Mouse (Mus musculus): ENCODE data around the gene Bmpr1b.
A peak's percentile ranks its signal among the peaks of the same experiment; 100 is the strongest.

Bmpr1b gene

GRCm38 (mm10) chr3:142106227-142106626, 63.0 kb downstream of the Bmpr1b start:
- peak; percentile 4 for DNase-seq

DNA sequence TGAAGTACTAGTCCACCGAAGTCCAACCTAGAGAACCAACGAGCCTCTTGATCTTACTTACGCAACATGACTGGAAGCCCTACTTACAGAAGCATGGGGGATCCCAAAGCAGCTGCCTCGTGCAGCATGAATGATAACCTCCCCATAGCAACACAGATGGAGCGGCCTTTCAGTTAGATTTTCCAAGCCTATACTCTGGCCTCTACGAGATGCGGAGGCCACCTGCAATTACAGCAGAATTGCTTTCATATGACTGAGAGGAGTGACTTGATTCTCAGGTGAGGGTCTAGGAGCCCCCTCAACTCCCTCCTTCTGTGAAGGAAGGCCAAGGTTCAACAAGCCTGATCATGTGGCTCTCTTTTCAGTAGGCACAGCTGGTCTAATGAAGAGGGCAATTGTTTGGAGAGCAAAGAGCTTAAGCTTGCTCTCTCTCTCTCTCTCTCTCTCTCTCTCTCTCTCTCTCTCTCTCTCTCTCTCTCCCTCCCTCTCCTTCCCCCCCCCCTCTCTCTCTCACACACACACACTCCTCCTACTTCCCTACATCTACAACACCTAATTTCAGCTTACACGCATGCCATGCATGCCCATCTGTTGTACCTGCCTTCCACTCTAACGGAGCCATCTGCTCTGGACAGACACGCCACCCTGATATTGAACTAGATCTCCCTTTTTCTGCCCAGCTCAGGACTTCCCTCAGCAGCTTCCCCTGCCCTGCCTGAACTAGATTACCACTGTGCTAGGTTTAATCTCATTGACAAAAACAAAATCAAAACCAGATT, 65.0 kb downstream of the Bmpr1b start:
- no peak for DNase-seq

GRCm38 (mm10) chr3:142103622-142104021, 65.6 kb downstream of the Bmpr1b start:
- no peak for DNase-seq

GRCm38 (mm10) chr3:142099151-142099550, 70.1 kb downstream of the Bmpr1b start:
- no peak for DNase-seq

DNA sequence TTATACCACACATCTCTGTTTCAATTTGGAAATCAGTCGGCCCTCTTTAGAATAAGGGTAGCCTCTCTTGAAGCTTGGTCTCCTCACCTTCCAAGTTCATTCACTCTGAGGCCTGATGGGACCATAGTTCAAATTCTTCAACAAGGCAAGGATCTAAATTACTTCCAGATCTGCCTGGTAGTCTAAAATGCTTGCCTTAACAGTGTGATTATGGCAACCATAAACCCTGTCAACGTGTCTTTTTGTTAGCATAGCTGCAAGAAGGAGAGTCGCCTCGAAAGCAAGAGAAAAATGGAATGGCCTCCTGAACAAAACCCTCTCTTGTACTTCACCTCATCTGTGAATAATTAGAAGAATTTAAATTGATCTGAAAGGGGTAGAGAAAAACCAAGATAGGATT, 75.2 kb downstream of the Bmpr1b start:
- DNase-seq = no peak

- DNase-seq = no peak
Observed at GRCm38 (mm10) chr3:142089684-142090083, 79.5 kb downstream of the Bmpr1b start.

DNA sequence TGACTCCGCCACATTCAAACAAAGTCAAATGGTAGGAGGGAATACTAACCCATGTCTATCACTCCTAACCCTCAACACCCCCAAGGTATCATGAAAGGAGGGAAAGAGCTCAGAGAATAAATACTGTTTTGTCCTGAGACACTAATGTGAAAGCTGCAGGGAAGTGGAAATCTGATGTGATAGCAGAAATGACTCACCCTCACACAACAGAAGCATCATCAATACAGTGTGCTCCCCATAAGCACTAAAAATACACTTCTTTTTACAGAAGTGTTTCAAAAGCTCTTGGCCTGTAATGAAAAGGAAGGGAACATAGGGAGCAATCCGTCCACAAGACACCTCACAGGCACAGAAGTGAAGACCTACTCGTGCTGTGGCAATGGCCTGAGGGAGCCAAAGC, 83.3 kb downstream of the Bmpr1b start:
- no peak for DNase-seq

- DNase-seq = no peak
Observed at GRCm38 (mm10) chr3:142084091-142084490, 85.1 kb downstream of the Bmpr1b start.

DNA sequence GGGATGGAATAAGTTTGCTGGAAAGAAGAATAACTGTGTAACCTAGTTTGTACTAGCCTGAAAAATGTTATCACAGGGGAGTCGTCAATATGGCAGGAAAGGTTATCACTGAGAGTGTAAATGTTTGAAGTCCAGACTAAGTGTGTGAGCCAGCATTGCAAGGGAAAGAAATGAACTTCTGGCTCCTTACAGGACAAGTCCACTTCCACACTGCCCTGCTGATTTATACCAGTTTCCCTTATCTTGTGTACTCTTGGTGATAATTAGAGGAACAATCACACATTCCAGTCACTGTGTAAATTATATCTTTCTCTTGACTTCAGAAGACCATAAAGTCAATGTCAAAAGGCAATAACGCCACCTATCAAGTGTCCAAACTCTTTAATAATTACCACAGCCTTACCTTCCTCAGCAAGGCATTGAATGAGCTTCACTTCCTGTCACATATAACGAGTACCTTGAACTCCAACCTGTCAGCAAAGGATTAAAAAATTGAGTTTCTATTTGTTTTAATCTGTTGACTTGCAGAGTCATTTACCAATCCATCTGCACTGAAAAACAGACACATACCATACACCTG, 91.4 kb downstream of the Bmpr1b start:
- no peak for DNase-seq

GRCm38 (mm10) chr3:142071601-142072000, 97.6 kb downstream of the Bmpr1b start:
- no peak for DNase-seq

- no peak for DNase-seq
Observed at GRCm38 (mm10) chr3:142066792-142067346, 102.4 kb downstream of the Bmpr1b start.

GRCm38 (mm10) chr3:142065111-142065510, 104.1 kb downstream of the Bmpr1b start:
- DNase-seq = no peak

GRCm38 (mm10) chr3:142063536-142064226, 105.5 kb downstream of the Bmpr1b start:
- DNase-seq = peak; percentile 17

DNA sequence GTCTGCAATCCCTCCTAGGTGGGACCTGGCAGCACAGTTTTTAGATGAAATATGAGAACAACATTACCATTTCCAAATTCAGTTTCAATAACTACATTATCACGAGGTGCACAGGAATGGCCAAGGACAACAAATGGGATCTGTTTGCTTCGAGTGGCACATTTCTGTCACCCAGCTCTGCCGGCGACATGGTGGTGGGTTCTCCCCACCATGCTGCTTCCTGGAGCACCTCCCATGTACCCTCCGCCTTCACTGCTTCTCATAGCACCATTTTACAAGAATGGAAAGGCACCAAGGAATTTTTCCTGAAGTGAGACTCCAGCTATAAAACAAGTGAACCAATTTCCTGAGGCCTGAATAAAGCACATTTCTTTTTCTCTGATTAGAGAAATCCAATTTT, 108.0 kb downstream of the Bmpr1b start:
- DNase-seq = no peak

DNA sequence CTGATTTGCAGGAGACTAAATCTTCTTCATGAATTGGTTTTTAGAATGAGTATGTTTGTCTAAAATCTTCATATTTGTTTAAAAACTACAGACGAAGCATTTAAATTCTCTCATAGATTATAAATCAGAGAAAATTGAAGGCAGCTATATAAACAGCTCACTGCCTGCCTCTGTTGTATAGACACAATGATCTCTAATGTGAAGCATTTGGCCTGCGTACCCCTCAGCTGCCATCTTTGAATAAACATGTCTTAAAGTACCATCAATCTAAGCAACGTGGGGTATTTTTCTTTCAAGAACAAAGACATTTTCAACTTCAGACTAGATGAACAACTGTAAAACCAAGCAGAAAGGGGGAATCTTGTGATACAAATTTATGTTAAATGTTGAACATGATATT, 109.3 kb downstream of the Bmpr1b start:
- DNase-seq = no peak

- DNase-seq = no peak
Observed at GRCm38 (mm10) chr3:142050681-142051080, 118.5 kb downstream of the Bmpr1b start.

GRCm38 (mm10) chr3:142049610-142050009, 119.6 kb downstream of the Bmpr1b start:
- DNase-seq = no peak

DNA sequence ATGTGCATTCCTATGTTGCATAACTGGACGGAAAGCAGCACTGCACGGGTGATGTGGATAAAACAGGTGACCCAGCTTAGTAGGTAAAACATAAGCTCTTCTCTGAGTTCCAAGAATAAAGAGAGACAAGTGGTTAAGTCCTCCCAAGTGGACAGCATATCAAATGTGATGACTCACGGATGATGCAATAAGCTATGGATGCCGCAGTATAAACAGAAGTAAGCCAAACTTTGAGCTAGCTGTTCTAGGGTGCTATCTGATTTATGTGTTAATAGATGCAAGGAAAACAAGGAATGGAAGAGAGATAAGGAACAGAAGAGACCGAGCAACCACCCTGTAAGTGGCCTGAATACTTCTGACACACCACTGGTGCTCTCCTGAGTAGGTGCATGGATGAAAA, 120.1 kb downstream of the Bmpr1b start:
- DNase-seq = no peak

DNA sequence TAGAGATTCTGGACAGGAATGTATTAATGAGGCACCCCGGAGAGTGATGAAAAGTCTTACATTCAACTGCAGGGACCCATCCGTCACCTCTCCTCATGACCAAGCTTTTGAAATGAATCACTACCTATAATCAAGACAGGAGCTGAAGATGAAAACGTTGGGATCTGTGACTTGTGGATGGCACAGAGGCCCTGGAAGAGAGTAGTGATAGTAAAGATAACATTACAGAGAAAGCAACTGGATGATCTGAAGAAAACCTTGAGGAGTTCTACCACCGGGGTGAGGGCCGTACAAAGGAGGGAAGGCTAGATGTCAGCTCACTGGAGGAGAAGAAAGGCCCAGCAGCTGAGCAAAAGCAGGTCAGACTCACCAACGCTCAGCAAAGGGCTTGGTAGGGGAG, 120.7 kb downstream of the Bmpr1b start:
- no peak for DNase-seq

DNA sequence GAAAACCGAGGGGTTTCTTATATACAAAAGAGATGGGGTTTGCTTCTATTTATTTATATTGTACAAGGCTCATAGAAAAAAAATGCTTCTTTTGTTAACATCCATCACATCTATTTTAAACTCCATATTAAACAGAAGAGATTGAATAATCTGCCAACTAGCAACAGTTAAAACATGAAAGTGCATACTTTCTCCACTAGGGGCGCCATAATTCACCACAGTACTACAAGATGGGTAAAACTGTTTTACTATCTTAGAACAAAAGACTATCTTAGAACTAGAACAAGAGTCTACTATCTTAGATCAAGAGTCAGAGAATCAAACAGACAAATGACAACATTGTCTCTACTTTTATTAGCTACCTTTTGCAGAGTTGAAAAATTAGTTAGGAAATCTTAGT, 125.8 kb downstream of the Bmpr1b start:
- DNase-seq = no peak

- no peak for DNase-seq
Observed at GRCm38 (mm10) chr3:142043006-142043405, 126.2 kb downstream of the Bmpr1b start.

DNA sequence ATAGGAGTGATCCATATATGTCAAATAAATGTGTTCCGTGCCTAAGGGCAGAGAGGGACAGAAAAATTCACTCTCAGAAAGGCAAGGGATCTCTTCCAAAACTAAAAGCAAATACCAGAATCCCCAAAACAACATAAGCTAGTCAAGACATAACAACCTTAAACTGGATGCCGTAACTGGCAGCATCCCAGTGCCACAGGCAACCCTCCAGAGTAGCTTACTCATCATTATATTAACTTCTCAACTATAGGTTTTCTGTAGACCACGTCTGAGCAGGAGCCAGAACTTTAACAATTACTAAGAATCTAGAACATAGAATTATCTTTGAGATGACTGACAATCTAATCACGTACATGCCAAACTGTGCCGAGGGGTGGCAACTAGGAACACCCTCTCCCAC, 128.9 kb downstream of the Bmpr1b start:
- DNase-seq = no peak

GRCm38 (mm10) chr3:142034160-142034559, 135.1 kb downstream of the Bmpr1b start:
- DNase-seq = no peak

DNA sequence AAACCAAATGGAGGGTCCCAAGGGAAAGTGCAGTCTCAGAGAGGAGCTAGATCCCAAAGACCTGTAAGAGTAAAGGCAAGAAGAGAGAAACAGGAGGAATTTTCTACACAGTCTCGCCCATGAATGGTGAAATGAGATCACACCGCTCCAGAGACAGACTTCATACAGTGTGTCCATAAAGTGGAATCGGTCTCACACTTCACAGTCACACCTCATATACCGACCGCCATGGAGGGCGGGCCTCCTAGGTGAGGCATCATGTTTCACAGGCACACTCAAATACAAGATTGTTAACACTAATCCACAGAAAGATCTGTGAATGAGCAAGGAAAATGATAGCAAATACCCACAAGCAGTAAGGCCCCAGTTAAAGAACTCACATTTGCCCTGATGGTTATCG, 149.5 kb downstream of the Bmpr1b start:
- DNase-seq = no peak
